Mouse (Mus musculus) spleen, postnatal 0 days (tissue): Measurements from ENCODE around the gene Dand5. TPM values are rescaled to one million over a fixed set of nuclear protein-coding genes. Genes with fewer than 3 reads are reported as not detected.

Experiments
- polyA plus RNA-seq: library from polyadenylated mRNA; unstranded; fragments of >200 nt; fragmentation: Nextera tagmentation; extraction: Ambion mirVana; gene quantifications from 2 replicates; pipeline ENCODE4 v1.2.1, GENCODE M21; 2015

Dand5 gene
- polyA plus RNA-seq: 3.4 and 3.7 TPM in 2 replicates

GRCm38 (mm10) chr8:84822723-84823122 is at the start of gene Dand5:
TSS of gene Dand5 (minus strand) at chr8:84822823.

GRCm38 (mm10) chr8:84871376-84872308 is 49.0 kb upstream of the Dand5 start, which contains the start of gene Syce2:
TSS of gene Syce2 (plus strand) at chr8:84872111.

GRCm38 (mm10) chr8:84856864-84857441 is 34.3 kb upstream of the Dand5 start, which contains the start of gene Farsa:
TSS of gene Farsa (plus strand) at chr8:84856989.

GRCm38 (mm10) chr8:84846722-84847572 is 24.3 kb upstream of the Dand5 start, which contains the start of gene Calr:
TSS of gene Calr (minus strand) at chr8:84846934.

GRCm38 (mm10) chr8:84840248-84840999 is 17.8 kb upstream of the Dand5 start, which contains the start of gene Rad23a:
TSS of gene Rad23a (minus strand) at chr8:84840665.

GRCm38 (mm10) chr8:84831490-84831889 is 8.9 kb upstream of the Dand5 start, which contains the start of gene Gadd45gip1:
TSS of gene Gadd45gip1 (plus strand) at chr8:84831522.

GRCm38 (mm10) chr8:84799999-84800831 is 22.4 kb downstream of the Dand5 start, which contains the start of gene Nfix:
TSS of gene Nfix (minus strand) at chr8:84800344.

Other genes with a start within 250 kb of the Dand5 start
- gene Ier2, start 160.0 kb downstream of the Dand5 start, polyA plus RNA-seq: 34.3 and 41.9 TPM in 2 replicates
- 35.9 and 39.7 TPM in 2 replicates for gene Trmt1, start 136.5 kb downstream of the Dand5 start, polyA plus RNA-seq
- 7.3 and 7.6 TPM in 2 replicates for gene Nacc1, start 135.0 kb downstream of the Dand5 start, polyA plus RNA-seq
- 60.3 and 61.8 TPM in 2 replicates for gene Lyl1, start 121.4 kb downstream of the Dand5 start, polyA plus RNA-seq
- gene G430095P16Rik, start 99.8 kb downstream of the Dand5 start, polyA plus RNA-seq: 17.8 and 19.5 TPM in 2 replicates
- gene Nfix, start 22.5 kb downstream of the Dand5 start, polyA plus RNA-seq: 14.2 and 15.5 TPM in 2 replicates
- gene Gadd45gip1, start 8.7 kb upstream of the Dand5 start, polyA plus RNA-seq: 42.0 and 45.4 TPM in 2 replicates
- 257 and 273 TPM in 2 replicates for gene Rad23a, start 17.8 kb upstream of the Dand5 start, polyA plus RNA-seq
- 262 and 293 TPM in 2 replicates for gene Calr, start 24.1 kb upstream of the Dand5 start, polyA plus RNA-seq
- 63.1 and 64.4 TPM in 2 replicates for gene Farsa, start 34.2 kb upstream of the Dand5 start, polyA plus RNA-seq
- gene Syce2, start 49.3 kb upstream of the Dand5 start, polyA plus RNA-seq: 100 and 115 TPM in 2 replicates
- 22.5 and 24.8 TPM in 2 replicates for gene Gcdh, start 71.1 kb upstream of the Dand5 start, polyA plus RNA-seq
- 323 and 405 TPM in 2 replicates for gene Klf1, start 79.1 kb upstream of the Dand5 start, polyA plus RNA-seq
- 29.2 TPM in 2 replicates for gene Dnase2a, start 85.7 kb upstream of the Dand5 start, polyA plus RNA-seq
- gene Mast1, start 114.5 kb upstream of the Dand5 start, polyA plus RNA-seq: 0.22 and 0.30 TPM in 2 replicates
- 0.19 TPM in 1 of 2 replicates, not detected in the other for gene Rtbdn, start 124.2 kb upstream of the Dand5 start, polyA plus RNA-seq
- not detected in 2 replicates for gene Gm49661, start 146.6 kb upstream of the Dand5 start, polyA plus RNA-seq
- 1,795 and 2,054 TPM in 2 replicates for gene Prdx2, start 146.8 kb upstream of the Dand5 start, polyA plus RNA-seq
- 139 and 165 TPM in 2 replicates for gene Rnaseh2a, start 146.9 kb upstream of the Dand5 start, polyA plus RNA-seq
- 22.6 and 26.1 TPM in 2 replicates for gene Junb, start 155.9 kb upstream of the Dand5 start, polyA plus RNA-seq
- gene Hook2, start 167.8 kb upstream of the Dand5 start, polyA plus RNA-seq: 5.2 and 5.7 TPM in 2 replicates
- gene Best2, start 191.7 kb upstream of the Dand5 start, polyA plus RNA-seq: 0.08 TPM in 1 of 2 replicates, not detected in the other
- 59.9 and 62.1 TPM in 2 replicates for gene Asna1, start 202.5 kb upstream of the Dand5 start, polyA plus RNA-seq
- gene Trir, start 204.0 kb upstream of the Dand5 start, polyA plus RNA-seq: 96.0 and 106 TPM in 2 replicates
- gene Tnpo2, start 214.1 kb upstream of the Dand5 start, polyA plus RNA-seq: 16.3 and 17.1 TPM in 2 replicates
- gene Fbxw9, start 237.2 kb upstream of the Dand5 start, polyA plus RNA-seq: 7.7 and 11.9 TPM in 2 replicates
- 0.51 TPM in 1 of 2 replicates, not detected in the other for gene Gm5741, start 245.2 kb upstream of the Dand5 start, polyA plus RNA-seq
- gene Dhps, start 248.9 kb upstream of the Dand5 start, polyA plus RNA-seq: 34.8 and 37.4 TPM in 2 replicates